Mouse (Mus musculus) small intestine, adult 2 months (tissue): ENCODE results near the gene Rtn4r. TPM values are rescaled to one million over a fixed set of nuclear protein-coding genes. Genes with fewer than 3 reads are reported as not detected.
A peak's percentile ranks its signal among the peaks of the same experiment; 100 is the strongest.

Experiments
- H3K27ac ChIP-seq: fragments of 200-500 bp; 2 replicates; pipeline ENCODE4 v1.5.1; 2012; ENCODE audit warnings: low read depth, low read length, control low read depth, inconsistent platforms; ENCODE audit not compliant: insufficient read depth
- H3K27me3 ChIP-seq: fragments of 200-500 bp; 2 replicates; pipeline ENCODE4 v1.6.1; 2012; ENCODE audit warnings: mild to moderate bottlenecking, moderate library complexity, low read length, inconsistent platforms; ENCODE audit not compliant: control insufficient read depth, insufficient read depth
- H3K36me3 ChIP-seq: fragments of 200-500 bp; 2 replicates; pipeline ENCODE4 v1.6.1; 2012; ENCODE audit warnings: mild to moderate bottlenecking, low read length, control low read depth, inconsistent platforms; ENCODE audit not compliant: control insufficient read depth, insufficient read depth
- H3K4me1 ChIP-seq: fragments of 200-500 bp; 2 replicates; pipeline ENCODE4 v1.6.1; 2012; ENCODE audit warnings: low read length, inconsistent platforms, mixed read lengths; ENCODE audit not compliant: control insufficient read depth, insufficient read depth, insufficient read length
- H3K4me3 ChIP-seq: fragments of 200-500 bp; 2 replicates; pipeline ENCODE4 v1.5.1; 2012; ENCODE audit warnings: low read depth, mild to moderate bottlenecking, control low read depth, inconsistent platforms, low read length, moderate library complexity
- CTCF ChIP-seq: fragments of 200-500 bp; IDR thresholded peaks from 2 replicates; pipeline ENCODE4 v1.5.1; 2012; ENCODE audit warnings: low read depth, mild to moderate bottlenecking, control low read depth, inconsistent platforms, low read length, moderate library complexity, mixed read lengths; ENCODE audit not compliant: insufficient replicate concordance, insufficient read length; ENCODE audit errors: extremely low read depth
- POLR2A ChIP-seq: fragments of 200-500 bp; IDR thresholded peaks from 2 replicates; pipeline ENCODE4 v1.6.1; 2012; ENCODE audit warnings: low read depth, mild to moderate bottlenecking, control low read depth, inconsistent platforms, low read length, moderate library complexity
- WGBS: fragments of 180-500 bp; shearing (Covaris S2); methylation state at CpG from one replicate; pipeline ENCODE4 v1.1.7; 2018; 5-methylcytosine and 5-hydroxymethylcytosine counted together
- polyA plus RNA-seq: library from polyadenylated mRNA; depleted of rRNA; stranded (reverse); fragments of >200 nt; gene quantifications from 2 replicates; pipeline ENCODE4 v1.2.3, GENCODE M21; 2012

Gene Rtn4r
- polyA plus RNA-seq, 1 experiment, result 21.9 TPM

DNA sequence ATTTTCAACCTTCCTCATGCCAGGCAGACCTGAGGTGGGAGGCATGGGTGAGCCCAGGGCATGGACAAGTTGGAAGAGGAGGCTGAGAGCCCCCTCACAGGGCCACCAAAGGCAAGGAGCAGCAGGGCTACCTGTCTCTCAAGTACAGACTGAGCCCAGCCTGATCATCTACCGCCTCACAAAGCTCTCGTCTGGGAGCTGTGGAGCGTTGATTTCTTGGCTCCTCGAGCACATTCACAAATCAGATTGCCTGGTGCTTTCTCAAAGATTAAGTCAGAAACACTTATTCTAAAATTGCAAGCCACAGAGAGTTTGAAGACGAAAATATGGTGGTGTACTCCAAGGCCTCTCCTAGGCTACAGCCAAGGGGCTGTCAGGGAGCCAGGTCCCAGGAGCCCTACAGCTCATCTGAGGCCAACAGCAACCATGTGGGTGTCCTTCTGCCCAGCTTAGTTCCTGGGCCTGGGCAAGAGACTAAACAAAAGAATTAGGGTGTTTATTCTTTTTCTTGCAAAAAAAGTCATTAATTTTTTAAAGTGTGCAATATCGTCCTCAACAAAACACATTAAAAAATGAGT is 39.3 kb downstream of the Rtn4r start:
- no peak for TF ChIP-seq CTCF
- TF ChIP-seq POLR2A, result no peak
- Histone ChIP-seq H3K4me3 (no peak overlapping the region), H3K36me3 (no peaks in the 10 kb centered on the region), H3K27ac (no peak overlapping the region), H3K27me3 (no peaks in the 10 kb centered on the region), H3K4me1 (no peaks in the 10 kb centered on the region)
- WGBS, result 84% methylated on average over 6 of the region's 6 CpGs

DNA sequence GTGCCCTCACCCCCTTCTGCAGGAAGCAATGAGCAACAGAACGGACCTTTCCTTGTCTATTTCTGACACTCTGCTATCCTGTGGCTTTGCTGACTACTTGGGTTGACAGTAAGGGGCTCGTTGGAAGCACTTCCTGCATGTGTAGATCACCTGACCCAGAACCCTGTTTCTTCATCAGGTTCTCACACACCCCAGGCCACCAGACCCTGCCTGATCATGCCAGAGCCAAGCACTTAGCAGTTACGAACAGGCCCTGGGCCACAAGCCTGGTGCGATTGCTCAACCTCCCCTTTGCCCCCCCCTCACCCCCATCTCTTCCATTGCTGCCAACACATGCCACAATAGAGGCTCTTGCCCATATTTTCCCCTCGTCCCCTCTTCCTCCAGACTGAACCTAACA is 41.7 kb downstream of the Rtn4r start:
- 71% methylated on average over 5 of the region's 5 CpGs for WGBS
- Histone ChIP-seq H3K27ac (no peak overlapping the region), H3K4me3 (no peak overlapping the region), H3K36me3 (no peaks in the 10 kb centered on the region), H3K27me3 (no peaks in the 10 kb centered on the region), H3K4me1 (no peaks in the 10 kb centered on the region)
- no peak for TF ChIP-seq POLR2A
- TF ChIP-seq CTCF, result no peak

GRCm38 (mm10) chr16:18169776-18170175 is 42.3 kb downstream of the Rtn4r start:
- TF ChIP-seq CTCF (no peak), POLR2A (no peak)
- no peaks in the 10 kb centered on the region for H3K4me1 ChIP-seq
- H3K27ac ChIP-seq, result no peak overlapping the region
- WGBS, result 86% methylated on average over 3 of the region's 3 CpGs
- H3K27me3 ChIP-seq, result no peaks in the 10 kb centered on the region
- no peak overlapping the region for H3K4me3 ChIP-seq
- H3K36me3 ChIP-seq, result no peaks in the 10 kb centered on the region

DNA sequence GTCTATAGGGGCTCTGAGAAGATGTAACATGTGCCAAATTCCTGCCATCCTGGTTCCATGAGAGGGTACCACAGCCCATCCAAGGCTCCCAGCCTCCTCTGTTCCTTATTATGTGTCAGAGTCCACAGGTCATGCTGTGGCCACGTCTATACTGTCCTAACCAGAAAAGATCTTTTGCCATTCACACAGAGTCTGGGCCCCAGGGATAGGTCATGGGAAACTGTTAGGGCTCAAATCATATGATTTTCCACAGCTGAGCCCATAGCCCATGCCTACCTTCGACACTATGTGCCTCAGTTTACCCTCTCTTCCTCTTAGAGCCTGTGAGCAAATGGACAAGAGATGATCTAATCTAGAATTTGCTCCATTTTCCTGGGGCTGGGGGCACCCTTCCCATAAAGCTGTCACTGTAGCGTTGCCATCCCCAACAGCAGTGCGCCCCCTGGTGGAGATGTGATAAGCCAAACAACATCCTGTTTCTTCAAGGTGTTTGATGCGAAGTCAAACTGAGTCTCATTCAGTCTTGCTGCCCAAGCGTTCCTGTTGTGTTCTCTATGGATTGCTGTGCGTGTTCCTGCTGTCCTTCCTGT is 44.9 kb downstream of the Rtn4r start:
- H3K27ac ChIP-seq, result no peak overlapping the region
- no peaks in the 10 kb centered on the region for H3K36me3 ChIP-seq
- WGBS, result 6% methylated on average over 7 of the region's 7 CpGs
- no peaks in the 10 kb centered on the region for H3K27me3 ChIP-seq
- TF ChIP-seq POLR2A, result no peak
- TF ChIP-seq CTCF, result peak; percentile 92; the same call in 1 of the 2 replicates
- no peaks in the 10 kb centered on the region for H3K4me1 ChIP-seq
- no peak overlapping the region for H3K4me3 ChIP-seq

DNA sequence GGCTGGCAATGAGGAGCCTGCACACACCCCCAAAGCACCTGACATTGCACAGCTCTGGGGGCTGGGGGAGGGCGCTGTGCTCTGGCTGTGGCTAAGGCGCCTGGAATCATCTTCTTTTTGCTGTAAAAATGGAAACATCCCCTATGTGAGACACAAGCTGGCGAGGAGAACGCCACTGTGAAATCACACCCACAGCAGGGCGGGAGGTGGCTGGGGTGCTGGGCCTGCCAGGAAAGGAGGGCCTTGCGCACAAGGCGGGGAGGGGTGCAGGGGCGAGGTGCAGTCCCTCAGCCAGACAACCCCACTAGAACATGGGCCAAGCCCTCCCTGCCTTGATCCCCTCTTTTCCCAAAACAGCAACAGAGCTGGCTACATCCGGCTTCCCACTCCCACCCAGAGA is 45.8 kb downstream of the Rtn4r start:
- no peaks in the 10 kb centered on the region for H3K4me1 ChIP-seq
- TF ChIP-seq POLR2A (no peak), CTCF (no peak)
- H3K27me3 ChIP-seq, result no peaks in the 10 kb centered on the region
- no peak overlapping the region for H3K27ac ChIP-seq
- 84% methylated on average over 9 of the region's 9 CpGs for WGBS
- H3K4me3 ChIP-seq, result no peak overlapping the region
- H3K36me3 ChIP-seq, result no peaks in the 10 kb centered on the region

DNA sequence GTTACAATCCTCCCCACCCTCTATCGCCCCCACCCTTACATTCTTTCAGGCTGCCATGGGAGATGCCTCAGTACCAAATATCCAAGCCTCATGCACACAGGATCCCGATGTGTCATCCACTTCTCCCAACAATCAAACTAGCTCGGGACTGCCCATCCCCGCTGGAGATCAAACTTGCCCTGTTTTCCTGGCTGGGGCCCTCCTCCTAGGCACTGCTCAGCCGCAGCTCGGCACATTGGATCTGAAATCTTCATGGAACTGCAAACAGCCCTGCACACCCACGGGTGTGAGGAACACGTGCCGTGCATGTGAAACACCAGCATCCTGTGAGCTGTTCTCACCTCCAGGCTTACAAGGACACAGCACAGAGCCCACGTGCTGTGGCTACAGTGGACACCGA is 46.3 kb downstream of the Rtn4r start:
- Histone ChIP-seq H3K4me3 (no peak overlapping the region), H3K4me1 (no peaks in the 10 kb centered on the region), H3K36me3 (no peaks in the 10 kb centered on the region), H3K27me3 (no peaks in the 10 kb centered on the region), H3K27ac (no peak overlapping the region)
- TF ChIP-seq POLR2A, result no peak
- WGBS, result 69% methylated on average over 11 of the region's 11 CpGs

- WGBS, result 47% methylated on average over 6 of the region's 6 CpGs
- Histone ChIP-seq H3K36me3 (no peaks in the 10 kb centered on the region), H3K27me3 (no peaks in the 10 kb centered on the region), H3K27ac (no peak overlapping the region), H3K4me1 (no peaks in the 10 kb centered on the region), H3K4me3 (no peak overlapping the region)
- no peak for TF ChIP-seq CTCF
- TF ChIP-seq POLR2A, result no peak
Measured at GRCm38 (mm10) chr16:18175817-18176541, 48.5 kb downstream of the Rtn4r start.

- no peaks in the 10 kb centered on the region for H3K4me1 ChIP-seq
- H3K36me3 ChIP-seq, result no peaks in the 10 kb centered on the region
- 64% methylated on average over 3 of the region's 4 CpGs for WGBS
- no peak overlapping the region for H3K4me3 ChIP-seq
- no peaks in the 10 kb centered on the region for H3K27me3 ChIP-seq
- TF ChIP-seq CTCF (peak; percentile 18; the same call in 1 of the 2 replicates), POLR2A (no peak)
- no peak overlapping the region for H3K27ac ChIP-seq
Measured at GRCm38 (mm10) chr16:18176758-18177157, 49.3 kb downstream of the Rtn4r start.
